Mouse (Mus musculus) C2C12 (cell line): ENCODE results near the gene Tef.

Experiments used
- CTCF ChIP-seq: IDR thresholded peaks from one replicate; pipeline ENCODE4 v1.5.1; 2011; ENCODE audit not compliant: control insufficient read depth, insufficient read depth, insufficient read length
- MAX ChIP-seq: IDR thresholded peaks from one replicate; pipeline ENCODE4 v1.6.1; 2011; ENCODE audit warnings: mild to moderate bottlenecking, control low read depth
- MYOD1 ChIP-seq: IDR thresholded peaks from one replicate; pipeline ENCODE4 v1.6.1; 2011; ENCODE audit warnings: low read depth; ENCODE audit not compliant: control insufficient read depth, insufficient read length
- USF1 ChIP-seq: IDR thresholded peaks from one replicate; pipeline ENCODE4 v1.6.1; 2011; ENCODE audit warnings: low read depth, mild to moderate bottlenecking, control low read depth, moderate library complexity

- TF ChIP-seq CTCF (no peak), USF1 (no peak), MYOD1 (no peak), MAX (no peak)
These were observed 58.4 kb downstream of the Tef start for GRCm38 (mm10) chr15:81860471-81861135.
